Mouse (Mus musculus): ENCODE measurements around the gene Ttc3. TPM values are rescaled to one million over a fixed set of nuclear protein-coding genes. Genes with fewer than 3 reads are reported as not detected.
"Not testable (repeated sequence)": the region's sequence is repeated elsewhere in the genome, so short reads cannot be mapped to it uniquely, and the experiment has no call there.

Gene Ttc3
- total RNA-seq, 2 experiments from 2014 or later = 7.5 to 26.6 TPM

DNA sequence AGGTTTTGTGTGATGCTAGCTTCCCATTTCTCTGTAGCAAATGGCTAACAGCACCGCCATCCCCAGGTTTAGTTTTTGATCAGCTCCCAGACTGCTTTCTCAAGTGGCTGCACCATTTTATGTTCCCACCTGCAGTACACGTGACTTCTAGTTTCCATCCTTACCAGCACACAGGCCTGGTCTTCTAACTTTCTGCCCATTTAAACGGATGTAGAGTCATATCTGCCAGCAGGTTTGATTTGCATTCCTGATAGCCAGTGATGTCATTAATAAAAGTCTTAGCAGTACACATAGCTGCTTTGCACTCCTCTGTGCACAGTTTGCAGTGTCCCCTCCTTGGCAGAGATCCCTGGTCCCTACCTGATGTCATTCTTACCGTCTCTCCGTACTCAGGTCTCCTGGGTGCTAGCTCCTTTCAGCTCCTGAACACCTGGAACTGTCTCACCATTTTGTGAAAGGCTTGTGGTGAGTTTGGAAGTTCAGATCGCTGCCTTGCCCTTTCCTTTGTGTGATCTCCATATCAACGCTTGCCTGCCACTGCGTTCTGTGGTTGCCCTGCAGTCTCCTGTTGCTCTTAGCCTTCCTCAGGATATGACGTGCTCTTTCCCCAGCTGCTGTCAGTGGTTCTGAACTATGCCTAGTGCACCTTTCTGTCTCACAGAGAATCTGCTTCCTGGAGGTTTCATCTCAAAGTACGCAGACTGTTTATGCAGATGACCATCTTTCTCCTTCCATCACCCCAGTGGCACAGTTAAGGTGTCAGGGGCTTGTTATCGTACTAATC is 114.5 kb downstream of the Ttc3 start:
- no peak for ATAC-seq (replicated peaks; ENCODE audit: low FRiP score, poor library complexity, severe bottlenecking)

DNA sequence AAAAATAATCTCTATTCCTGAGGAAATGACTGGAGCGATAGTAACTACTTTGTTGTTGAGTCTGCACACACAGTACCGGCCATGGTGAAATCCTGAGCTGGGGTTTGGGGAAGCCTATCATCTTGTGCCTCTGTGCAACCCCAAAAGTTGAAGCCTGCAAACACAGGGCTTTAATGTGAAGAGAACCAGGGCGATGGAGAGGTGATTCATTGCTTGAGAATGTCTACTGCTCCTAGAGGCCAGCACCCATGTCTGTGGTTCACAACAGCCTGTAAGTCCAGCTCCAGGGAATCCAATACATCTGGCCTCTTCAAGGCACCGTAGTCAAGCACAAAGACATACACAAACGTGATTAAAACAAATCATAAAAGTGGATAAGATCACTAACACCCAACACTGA is 116.9 kb downstream of the Ttc3 start:
- ATAC-seq (replicated peaks; ENCODE audit: low FRiP score, poor library complexity, severe bottlenecking) = no peak

DNA sequence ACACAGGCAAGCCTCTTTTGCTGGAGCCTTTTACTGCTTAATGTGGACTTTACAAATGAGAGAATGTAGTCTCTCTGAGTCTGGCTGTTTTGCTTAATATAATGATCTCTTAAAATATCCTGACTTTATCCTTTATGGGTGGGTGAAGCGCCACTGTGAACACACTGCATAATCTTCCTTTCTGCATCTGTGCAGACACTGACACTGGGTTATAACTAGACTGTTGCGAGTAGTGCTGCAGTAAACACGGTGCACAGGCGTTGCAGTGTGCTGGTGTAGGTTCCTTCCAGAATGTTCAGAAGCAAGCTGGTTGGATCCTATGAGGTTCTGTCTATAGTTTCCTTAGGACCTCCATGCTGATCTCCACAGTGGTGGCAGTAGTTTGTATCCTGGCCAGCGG is 118.9 kb downstream of the Ttc3 start:
- no peak for ATAC-seq (replicated peaks; ENCODE audit: low FRiP score, poor library complexity, severe bottlenecking)

DNA sequence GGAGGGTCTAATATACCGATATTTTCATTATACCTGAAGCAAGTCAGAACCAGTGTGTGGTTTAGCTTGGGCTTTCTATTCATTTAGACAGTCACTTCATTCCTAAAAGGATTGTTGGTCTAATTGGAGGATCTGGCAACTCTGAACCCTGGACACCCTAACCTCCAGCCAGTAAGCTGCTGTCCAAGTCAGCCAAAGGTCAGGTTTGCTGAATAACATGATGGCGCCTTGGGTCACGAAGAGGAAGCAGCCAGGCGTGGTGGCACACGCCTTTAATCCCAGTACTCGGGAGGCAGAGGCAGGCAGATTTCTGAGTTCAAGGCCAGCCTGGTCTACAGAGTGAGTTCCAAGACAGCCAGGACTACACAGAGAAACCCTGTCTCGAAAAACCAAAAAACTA is 126.8 kb downstream of the Ttc3 start:
- not testable (repeated sequence) for ATAC-seq (replicated peaks; ENCODE audit: low FRiP score, poor library complexity, severe bottlenecking)

DNA sequence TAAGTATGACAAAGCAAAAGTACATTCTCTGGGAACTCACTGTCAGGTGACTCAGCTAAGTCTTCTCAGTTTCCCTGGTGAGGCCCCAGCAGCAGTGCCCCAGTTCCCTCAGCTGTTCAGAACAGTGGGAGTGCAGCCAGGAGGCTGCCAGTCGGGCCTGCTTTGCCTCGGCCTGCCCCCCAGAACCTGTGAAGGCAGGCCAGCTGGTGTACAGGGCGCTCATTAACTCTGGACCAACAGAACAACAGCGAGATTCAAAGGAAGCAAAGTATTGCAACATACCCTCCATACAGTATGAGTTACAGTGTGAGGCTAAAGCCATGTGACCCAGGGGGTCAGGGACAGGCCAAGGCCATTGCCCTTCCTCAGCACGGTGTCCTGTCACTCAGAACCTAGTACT is 127.5 kb downstream of the Ttc3 start:
- no peak for ATAC-seq (replicated peaks; ENCODE audit: low FRiP score, poor library complexity, severe bottlenecking)

DNA sequence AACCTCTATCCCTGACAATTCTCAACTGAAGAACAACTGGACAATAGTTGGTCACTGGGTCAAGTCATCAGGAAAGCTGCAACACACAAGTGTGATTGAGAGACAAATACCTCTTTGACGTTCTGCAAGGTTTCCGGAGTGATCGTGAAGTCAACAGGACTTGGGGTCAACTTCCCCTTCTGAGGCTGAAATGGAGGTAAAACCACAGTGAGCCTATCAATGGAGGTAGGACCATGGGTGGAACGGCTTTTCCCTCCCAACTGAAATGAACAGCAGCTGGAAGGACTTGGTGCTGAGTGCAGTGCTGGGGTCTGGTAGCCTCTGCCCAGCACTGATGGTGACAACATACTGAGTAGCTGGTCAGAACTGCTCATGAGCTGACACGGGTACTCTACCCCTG is 133.8 kb downstream of the Ttc3 start:
- no peak for ATAC-seq (replicated peaks; ENCODE audit: low FRiP score, poor library complexity, severe bottlenecking)

DNA sequence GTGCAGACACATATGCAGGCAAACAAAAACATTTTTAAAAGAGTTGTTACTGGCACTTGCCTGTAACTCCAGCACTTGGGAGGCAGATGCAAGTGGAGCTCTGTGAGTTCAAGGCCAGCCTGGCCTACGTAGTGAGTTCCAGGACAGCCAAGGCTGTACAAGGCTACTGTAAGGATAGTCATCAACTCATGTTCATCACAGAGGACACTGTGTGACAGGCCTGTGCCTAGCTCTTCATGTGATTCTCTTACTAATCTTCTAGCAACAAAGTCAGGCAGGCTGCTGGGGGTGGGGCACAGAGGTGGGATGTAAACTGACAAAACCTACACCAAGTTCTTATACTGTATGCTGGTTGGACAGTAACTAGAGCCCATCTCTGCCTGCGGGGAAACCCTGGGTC is 136.7 kb downstream of the Ttc3 start:
- no peak for ATAC-seq (replicated peaks; ENCODE audit: low FRiP score, poor library complexity, severe bottlenecking)

DNA sequence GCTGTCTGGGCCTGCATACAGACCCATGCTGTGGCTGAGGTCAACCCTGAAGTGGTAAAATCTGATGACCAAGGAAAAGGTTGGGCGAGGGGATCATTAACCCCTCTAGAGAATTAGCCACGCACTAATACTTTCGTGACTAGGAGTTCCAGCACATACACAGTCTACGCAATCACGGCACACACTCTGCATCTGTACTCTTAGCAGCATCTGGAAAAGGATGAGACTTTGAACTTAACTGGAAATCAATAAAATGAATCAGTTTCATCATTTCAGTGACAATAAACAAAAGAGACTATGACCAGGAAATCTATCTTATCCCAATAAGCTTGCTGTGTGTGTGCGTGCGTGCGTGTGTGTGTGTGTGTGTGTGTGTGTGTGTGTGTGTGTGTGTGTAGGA is 138.4 kb downstream of the Ttc3 start:
- no peak for ATAC-seq (replicated peaks; ENCODE audit: low FRiP score, poor library complexity, severe bottlenecking)

DNA sequence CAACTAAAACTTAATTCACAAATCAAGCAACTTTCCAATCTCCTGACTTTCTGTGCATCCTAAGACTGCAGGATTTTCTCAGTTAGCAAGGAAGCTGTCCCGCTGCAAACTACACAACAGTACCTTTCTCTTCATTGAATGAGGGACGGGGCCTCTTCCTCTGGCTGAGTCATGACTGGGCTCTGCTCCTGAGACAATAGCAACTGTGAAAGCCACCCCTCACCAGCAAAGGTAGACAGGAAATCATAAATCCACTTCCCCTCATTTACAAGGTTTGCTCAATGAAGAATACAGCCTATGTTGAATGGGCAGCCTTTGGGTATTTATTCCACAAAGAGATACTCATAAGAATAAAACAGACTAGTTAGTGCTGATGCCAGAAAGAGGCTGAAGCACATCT is 139.6 kb downstream of the Ttc3 start:
- ATAC-seq (replicated peaks; ENCODE audit: low FRiP score, poor library complexity, severe bottlenecking) = no peak

DNA sequence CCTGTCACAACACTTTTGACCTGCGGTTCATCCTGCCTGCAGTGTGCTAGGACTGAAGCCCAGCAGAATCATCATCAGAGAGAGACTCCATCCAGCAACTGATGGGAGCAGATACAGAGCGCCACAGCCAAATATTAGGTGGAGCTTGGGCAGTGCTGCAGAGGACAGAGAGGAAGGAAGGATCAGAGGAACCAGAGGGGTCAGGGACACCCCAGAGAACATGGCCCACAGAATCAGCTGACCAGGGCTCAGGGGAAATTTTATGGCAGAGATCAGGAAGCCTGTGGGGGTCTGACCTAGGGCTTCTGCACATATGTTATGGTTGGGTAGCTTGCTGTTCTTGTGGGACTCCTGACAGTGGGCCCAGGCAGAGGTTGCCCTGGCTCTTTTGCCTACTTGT is 147.2 kb downstream of the Ttc3 start:
- no peak for ATAC-seq (replicated peaks; ENCODE audit: low FRiP score, poor library complexity, severe bottlenecking)

Other genes starting within 250 kb of the Ttc3 start
- gene Hlcs, start 57.0 kb upstream of the Ttc3 start, total RNA-seq (2015; ENCODE audit: low replicate concordance) = 0.36 and 1.3 TPM in 2 replicates
- gene Hlcs, start 57.0 kb upstream of the Ttc3 start, total RNA-seq (2017; ENCODE audit: low replicate concordance) = 0.64 and 5.1 TPM in 2 replicates
- not detected in 2 replicates for gene Ripply3, start 42.2 kb upstream of the Ttc3 start, total RNA-seq (2015; ENCODE audit: low replicate concordance)
- gene Ripply3, start 42.2 kb upstream of the Ttc3 start, total RNA-seq (2017; ENCODE audit: low replicate concordance) = not detected in 2 replicates
- gene Pigp, start 1.2 kb downstream of the Ttc3 start, total RNA-seq (2015; ENCODE audit: low replicate concordance) = 2.5 and 13.0 TPM in 2 replicates
- 7.7 TPM in 1 of 2 replicates, not detected in the other for gene Pigp, start 1.2 kb downstream of the Ttc3 start, total RNA-seq (2017; ENCODE audit: low replicate concordance)
- gene Vps26c, start 156.2 kb downstream of the Ttc3 start, total RNA-seq (2015; ENCODE audit: low replicate concordance) = 14.7 and 24.9 TPM in 2 replicates
- gene Vps26c, start 156.2 kb downstream of the Ttc3 start, total RNA-seq (2017; ENCODE audit: low replicate concordance) = 7.6 and 18.9 TPM in 2 replicates
- 115 and 116 TPM in 2 replicates for gene Dyrk1a, start 199.4 kb downstream of the Ttc3 start, total RNA-seq (2015; ENCODE audit: low replicate concordance)
- 114 and 123 TPM in 2 replicates for gene Dyrk1a, start 199.4 kb downstream of the Ttc3 start, total RNA-seq (2017; ENCODE audit: low replicate concordance)

All from erythroid progenitor cell, adult 5-6 weeks (primary cell).